Mouse (Mus musculus) C2C12 (cell line): ENCODE results near the gene Allc. TPM values are rescaled to one million over a fixed set of nuclear protein-coding genes. Genes with fewer than 3 reads are reported as not detected.

Source experiments
- H3K27me3 ChIP-seq: one replicate; pipeline ENCODE4 v1.6.1; 2011; ENCODE audit not compliant: control insufficient read depth, insufficient read depth, insufficient read length
- H3K36me3 ChIP-seq: one replicate; pipeline ENCODE4 v1.6.1; 2011; ENCODE audit not compliant: control insufficient read depth, insufficient read depth
- H3K4me3 ChIP-seq: one replicate; pipeline ENCODE4 v1.5.1; 2011; ENCODE audit warnings: mild to moderate bottlenecking, control low read depth; ENCODE audit not compliant: poor library complexity, insufficient read depth, severe bottlenecking
- H3K79me2 ChIP-seq: one replicate; pipeline ENCODE4 v1.6.1; 2011; ENCODE audit not compliant: control insufficient read depth, insufficient read depth
- H3K79me3 ChIP-seq: one replicate; pipeline ENCODE4 v1.6.1; 2011; ENCODE audit warnings: low read depth, control low read depth
- H3ac ChIP-seq: one replicate; pipeline ENCODE3; 2011; ENCODE audit warnings: low read depth; ENCODE audit not compliant: control insufficient read depth, insufficient read length
- CEBPB ChIP-seq: IDR thresholded peaks from one replicate; pipeline ENCODE4 v1.6.1; 2011; ENCODE audit warnings: low read depth, mild to moderate bottlenecking, control low read depth, moderate library complexity
- CTCF ChIP-seq: IDR thresholded peaks from one replicate; pipeline ENCODE4 v1.5.1; 2011; ENCODE audit not compliant: control insufficient read depth, insufficient read depth, insufficient read length
- FOSL1 ChIP-seq: IDR thresholded peaks from one replicate; pipeline ENCODE4 v1.8.0; 2011; ENCODE audit warnings: mild to moderate bottlenecking, low read length; ENCODE audit not compliant: poor library complexity, insufficient read depth, severe bottlenecking
- MAX ChIP-seq: IDR thresholded peaks from one replicate; pipeline ENCODE4 v1.6.1; 2011; ENCODE audit warnings: mild to moderate bottlenecking, control low read depth
- MYOD1 ChIP-seq: IDR thresholded peaks from one replicate; pipeline ENCODE4 v1.6.1; 2011; ENCODE audit warnings: low read depth; ENCODE audit not compliant: control insufficient read depth, insufficient read length
- MYOG ChIP-seq: IDR thresholded peaks from one replicate; pipeline ENCODE4 v1.6.1; 2011; ENCODE audit not compliant: control insufficient read depth, insufficient read length; ENCODE audit errors: extremely low read depth
- USF1 ChIP-seq: IDR thresholded peaks from one replicate; pipeline ENCODE4 v1.6.1; 2011; ENCODE audit warnings: low read depth, mild to moderate bottlenecking, control low read depth, moderate library complexity
- polyA plus RNA-seq: library from polyadenylated mRNA; unstranded; fragments of >200 nt; fragmentation: generic; extraction: Trizol; gene quantifications from one replicate; pipeline ENCODE4 v1.2.1, GENCODE M21; 2012; ENCODE audit warnings: missing spikeins

Allc gene
- polyA plus RNA-seq, 1 experiment, result not detected

- TF ChIP-seq CTCF, result no peak
- TF ChIP-seq USF1, result no peak
- no peak for TF ChIP-seq MYOD1
- TF ChIP-seq CEBPB, result no peak
- no peak for TF ChIP-seq MAX
- TF ChIP-seq MYOG, result no peak
- no peak for TF ChIP-seq FOSL1
- H3ac ChIP-seq, result no peak overlapping the region
Observed at GRCm38 (mm10) chr12:28622641-28623040, 40.3 kb upstream of the Allc start.

GRCm38 (mm10) chr12:28622167-28622532 lies 39.8 kb upstream of the Allc start:
- H3ac ChIP-seq, result no peak overlapping the region
- H3K27me3 ChIP-seq, result peaks cover 16% of the 10 kb centered on the region
- no peaks in the 10 kb centered on the region for H3K79me2 ChIP-seq
- no peak overlapping the region for H3K4me3 ChIP-seq
- no peaks in the 10 kb centered on the region for H3K79me3 ChIP-seq
- H3K36me3 ChIP-seq, result no peaks in the 10 kb centered on the region
- TF ChIP-seq MYOG (no peak), MYOD1 (no peak), CTCF (no peak), MAX (no peak), USF1 (no peak), CEBPB (no peak), FOSL1 (no peak)

More at GRCm38 (mm10) chr12:28622641-28623040, 40.3 kb upstream of the Allc start:
- peaks cover 13% of the 10 kb centered on the region for H3K27me3 ChIP-seq
- H3K79me2 ChIP-seq, result no peaks in the 10 kb centered on the region
- no peak overlapping the region for H3K4me3 ChIP-seq
- H3K36me3 ChIP-seq, result no peaks in the 10 kb centered on the region
- no peaks in the 10 kb centered on the region for H3K79me3 ChIP-seq

GRCm38 (mm10) chr12:28621451-28622166 lies 39.3 kb upstream of the Allc start:
- H3ac ChIP-seq, result no peak overlapping the region
- no peak overlapping the region for H3K4me3 ChIP-seq
- H3K36me3 ChIP-seq, result no peaks in the 10 kb centered on the region
- TF ChIP-seq CEBPB (no peak), MAX (no peak), MYOG (no peak), FOSL1 (no peak), USF1 (no peak), CTCF (no peak), MYOD1 (no peak)
- H3K27me3 ChIP-seq, result peaks cover 19% of the 10 kb centered on the region
- no peaks in the 10 kb centered on the region for H3K79me3 ChIP-seq
- H3K79me2 ChIP-seq, result no peaks in the 10 kb centered on the region

GRCm38 (mm10) chr12:28617297-28617696 lies 35.0 kb upstream of the Allc start:
- TF ChIP-seq MYOD1 (no peak), USF1 (no peak), CEBPB (no peak), MAX (no peak), CTCF (no peak), MYOG (no peak), FOSL1 (no peak)
- Histone ChIP-seq H3K79me3 (no peaks in the 10 kb centered on the region), H3ac (no peak overlapping the region), H3K36me3 (no peaks in the 10 kb centered on the region), H3K27me3 (peaks cover 28% of the 10 kb centered on the region), H3K4me3 (no peak overlapping the region), H3K79me2 (no peaks in the 10 kb centered on the region)

- TF ChIP-seq MAX, result no peak
- no peak for TF ChIP-seq FOSL1
- no peak for TF ChIP-seq CEBPB
- TF ChIP-seq MYOD1, result no peak
- no peak overlapping the region for H3K4me3 ChIP-seq
- H3ac ChIP-seq, result no peak overlapping the region
- no peaks in the 10 kb centered on the region for H3K36me3 ChIP-seq
- no peaks in the 10 kb centered on the region for H3K79me2 ChIP-seq
- H3K79me3 ChIP-seq, result no peaks in the 10 kb centered on the region
- H3K27me3 ChIP-seq, result peaks cover 24% of the 10 kb centered on the region
Observed at GRCm38 (mm10) chr12:28614401-28614800, 32.1 kb upstream of the Allc start.

- Histone ChIP-seq H3K4me3 (no peak overlapping the region), H3K79me2 (no peaks in the 10 kb centered on the region), H3K27me3 (peaks cover 31% of the 10 kb centered on the region), H3K79me3 (no peaks in the 10 kb centered on the region), H3ac (no peak overlapping the region), H3K36me3 (no peaks in the 10 kb centered on the region)
- TF ChIP-seq MYOD1 (no peak), MAX (no peak), CTCF (no peak), MYOG (no peak), CEBPB (no peak), FOSL1 (no peak), USF1 (no peak)
Observed at GRCm38 (mm10) chr12:28612391-28612790, 30.1 kb upstream of the Allc start.
